Mouse (Mus musculus): ENCODE data around the gene Stradb. TPM values are rescaled to one million over a fixed set of nuclear protein-coding genes. Genes with fewer than 3 reads are reported as not detected.
A peak's percentile ranks its signal among the peaks of the same experiment; 100 is the strongest.

Stradb gene
- polyA plus RNA-seq, 1 experiment: 40.5 TPM

GRCm38 (mm10) chr1:58959682-58960081 lies 13.6 kb upstream of the Stradb start:
- no peak overlapping the region for H3K4me3 ChIP-seq (ENCODE audit: insufficient read depth, low read length)
- peaks cover 3% of the 10 kb centered on the region; the same call in 1 of the 2 replicates for H3K4me1 ChIP-seq (ENCODE audit: control insufficient read depth, insufficient read depth, low read length)
- H3K27ac ChIP-seq (ENCODE audit: insufficient read depth, low read length): no peak overlapping the region
- no peak for TF ChIP-seq CTCF (IDR thresholded peaks at IDR 0.05; ENCODE audit: extremely low read depth, insufficient read depth, low read length)
- no peak for TF ChIP-seq POLR2A (IDR thresholded peaks at IDR 0.05; ENCODE audit: extremely low read depth, insufficient read depth, low read length)

DNA sequence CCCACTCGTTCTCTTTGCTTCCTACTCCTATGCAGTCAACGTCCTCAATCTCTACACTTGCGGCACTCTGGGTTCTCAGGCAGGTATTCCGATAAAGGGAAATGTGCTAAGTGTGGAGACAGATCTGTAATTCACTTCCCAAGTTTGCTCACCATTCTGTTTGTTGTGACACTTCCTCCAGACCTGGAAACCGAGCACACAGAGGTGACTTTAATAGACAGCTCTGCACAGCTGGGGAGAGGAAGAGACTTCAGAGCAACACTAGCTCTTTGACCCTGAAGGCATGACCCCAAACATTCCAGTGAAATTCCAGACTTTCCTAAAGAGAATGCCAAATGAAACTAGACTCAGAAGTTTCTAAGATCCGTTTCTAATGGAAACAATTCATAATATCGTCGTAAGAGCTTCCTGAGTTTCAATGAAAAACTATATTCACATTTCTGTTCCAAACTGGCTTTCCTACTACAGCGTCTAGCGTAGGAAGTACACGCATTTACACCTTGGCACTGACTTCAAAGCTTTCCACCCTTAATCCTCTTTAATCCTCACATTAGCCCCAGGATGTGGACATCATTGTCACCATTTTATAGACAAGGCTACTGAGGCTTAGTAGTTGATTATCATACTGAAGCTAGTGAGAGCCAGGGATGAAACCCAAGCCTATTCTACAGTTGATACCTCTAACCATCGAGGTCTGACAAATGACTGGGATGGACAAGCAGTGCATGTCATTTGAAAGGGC lies 12.0 kb upstream of the Stradb start:
- Histone ChIP-seq H3K4me1 (ENCODE audit: control insufficient read depth, insufficient read depth, low read length) (peaks cover 3% of the 10 kb centered on the region; the same call in 1 of the 2 replicates), H3K4me3 (ENCODE audit: insufficient read depth, low read length) (no peak overlapping the region), H3K27ac (ENCODE audit: insufficient read depth, low read length) (no peak overlapping the region)
- no peak for TF ChIP-seq POLR2A (IDR thresholded peaks at IDR 0.05; ENCODE audit: extremely low read depth, insufficient read depth, low read length)
- no peak for TF ChIP-seq CTCF (IDR thresholded peaks at IDR 0.05; ENCODE audit: extremely low read depth, insufficient read depth, low read length)

GRCm38 (mm10) chr1:58962418-58962817 lies 10.9 kb upstream of the Stradb start:
- Histone ChIP-seq H3K4me1 (ENCODE audit: control insufficient read depth, insufficient read depth, low read length) (peaks cover 3% of the 10 kb centered on the region; the same call in 1 of the 2 replicates), H3K4me3 (ENCODE audit: insufficient read depth, low read length) (no peak overlapping the region), H3K27ac (ENCODE audit: insufficient read depth, low read length) (no peak overlapping the region)
- TF ChIP-seq CTCF (IDR thresholded peaks at IDR 0.05; ENCODE audit: extremely low read depth, insufficient read depth, low read length) (no peak), POLR2A (IDR thresholded peaks at IDR 0.05; ENCODE audit: extremely low read depth, insufficient read depth, low read length) (no peak)

- H3K4me1 ChIP-seq (ENCODE audit: control insufficient read depth, insufficient read depth, low read length): peaks cover 2% of the 10 kb centered on the region; the same call in 1 of the 2 replicates
- TF ChIP-seq POLR2A (IDR thresholded peaks at IDR 0.05; ENCODE audit: extremely low read depth, insufficient read depth, low read length) (no peak), CTCF (IDR thresholded peaks at IDR 0.05; ENCODE audit: extremely low read depth, insufficient read depth, low read length) (no peak)
- H3K27ac ChIP-seq (ENCODE audit: insufficient read depth, low read length): no peak overlapping the region
- H3K4me3 ChIP-seq (ENCODE audit: insufficient read depth, low read length): no peak overlapping the region
These were observed 10.5 kb upstream of the Stradb start for GRCm38 (mm10) chr1:58962865-58963264.

GRCm38 (mm10) chr1:58967534-58967933 lies 5.8 kb upstream of the Stradb start:
- H3K27ac ChIP-seq (ENCODE audit: insufficient read depth, low read length): no peak overlapping the region
- TF ChIP-seq POLR2A (IDR thresholded peaks at IDR 0.05; ENCODE audit: extremely low read depth, insufficient read depth, low read length) (no peak), CTCF (IDR thresholded peaks at IDR 0.05; ENCODE audit: extremely low read depth, insufficient read depth, low read length) (no peak)
- no peak overlapping the region for H3K4me3 ChIP-seq (ENCODE audit: insufficient read depth, low read length)
- peaks cover 7% of the 10 kb centered on the region for H3K4me1 ChIP-seq (ENCODE audit: control insufficient read depth, insufficient read depth, low read length)

- no peak overlapping the region for H3K4me3 ChIP-seq (ENCODE audit: insufficient read depth, low read length)
- TF ChIP-seq CTCF (IDR thresholded peaks at IDR 0.05; ENCODE audit: extremely low read depth, insufficient read depth, low read length): no peak
- no peak for TF ChIP-seq POLR2A (IDR thresholded peaks at IDR 0.05; ENCODE audit: extremely low read depth, insufficient read depth, low read length)
- no peak overlapping the region for H3K27ac ChIP-seq (ENCODE audit: insufficient read depth, low read length)
- peaks cover 7% of the 10 kb centered on the region for H3K4me1 ChIP-seq (ENCODE audit: control insufficient read depth, insufficient read depth, low read length)
These were observed 3.3 kb upstream of the Stradb start for GRCm38 (mm10) chr1:58970054-58970453.

DNA sequence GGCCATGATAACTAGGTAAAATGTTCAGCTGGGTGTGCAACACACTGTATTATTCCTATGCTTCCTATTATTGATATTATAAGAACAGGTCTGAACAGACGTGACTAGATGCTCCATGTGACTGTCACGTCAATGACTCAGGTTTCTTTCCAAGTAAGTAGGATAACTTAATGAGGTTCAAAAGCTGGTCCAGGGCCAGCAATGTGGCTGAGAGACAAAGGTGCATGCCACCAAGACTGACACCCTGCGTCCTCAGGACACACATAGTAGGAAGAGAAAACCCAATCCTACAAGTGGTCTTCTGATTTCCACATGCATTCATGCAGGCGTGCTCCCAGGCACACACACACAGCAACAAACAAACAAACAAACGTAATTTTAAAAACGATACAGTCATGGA lies 2.2 kb upstream of the Stradb start:
- Histone ChIP-seq H3K27ac (ENCODE audit: insufficient read depth, low read length) (no peak overlapping the region), H3K4me3 (ENCODE audit: insufficient read depth, low read length) (no peak overlapping the region), H3K4me1 (ENCODE audit: control insufficient read depth, insufficient read depth, low read length) (peaks cover 7% of the 10 kb centered on the region)
- no peak for TF ChIP-seq CTCF (IDR thresholded peaks at IDR 0.05; ENCODE audit: extremely low read depth, insufficient read depth, low read length)
- TF ChIP-seq POLR2A (IDR thresholded peaks at IDR 0.05; ENCODE audit: extremely low read depth, insufficient read depth, low read length): no peak

DNA sequence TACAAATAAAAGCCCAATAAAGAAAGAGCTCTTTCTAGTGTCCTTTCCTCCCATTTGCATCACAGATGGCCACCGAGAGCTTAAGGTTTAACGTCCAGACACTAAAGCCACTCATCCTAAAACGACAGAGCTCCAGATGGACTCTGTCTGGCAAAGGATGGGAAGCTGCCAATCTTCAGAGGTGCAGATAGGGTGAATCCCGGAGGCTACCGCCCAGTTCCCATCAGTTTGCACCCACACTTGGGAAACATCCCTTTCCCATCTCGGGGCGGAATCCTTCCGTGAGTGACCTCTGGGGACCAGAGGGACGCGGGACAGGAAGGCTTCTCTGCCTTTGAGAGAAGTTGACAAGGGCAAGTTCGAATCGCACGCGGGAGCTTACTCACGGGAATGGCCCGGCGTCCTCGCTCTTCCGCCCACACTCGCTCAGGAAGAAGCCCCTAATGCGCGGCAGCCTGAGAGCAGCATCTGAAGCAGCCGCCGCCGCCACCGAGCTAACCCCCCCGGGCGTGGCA lies 414 bp upstream of the Stradb start:
- Histone ChIP-seq H3K4me1 (ENCODE audit: control insufficient read depth, insufficient read depth, low read length) (peaks cover 7% of the 10 kb centered on the region), H3K4me3 (ENCODE audit: insufficient read depth, low read length) (peak overlapping the region; percentile 99), H3K27ac (ENCODE audit: insufficient read depth, low read length) (peak overlapping the region; percentile 85)
- TF ChIP-seq CTCF (IDR thresholded peaks at IDR 0.05; ENCODE audit: extremely low read depth, insufficient read depth, low read length): no peak
- TF ChIP-seq POLR2A (IDR thresholded peaks at IDR 0.05; ENCODE audit: extremely low read depth, insufficient read depth, low read length): no peak

DNA sequence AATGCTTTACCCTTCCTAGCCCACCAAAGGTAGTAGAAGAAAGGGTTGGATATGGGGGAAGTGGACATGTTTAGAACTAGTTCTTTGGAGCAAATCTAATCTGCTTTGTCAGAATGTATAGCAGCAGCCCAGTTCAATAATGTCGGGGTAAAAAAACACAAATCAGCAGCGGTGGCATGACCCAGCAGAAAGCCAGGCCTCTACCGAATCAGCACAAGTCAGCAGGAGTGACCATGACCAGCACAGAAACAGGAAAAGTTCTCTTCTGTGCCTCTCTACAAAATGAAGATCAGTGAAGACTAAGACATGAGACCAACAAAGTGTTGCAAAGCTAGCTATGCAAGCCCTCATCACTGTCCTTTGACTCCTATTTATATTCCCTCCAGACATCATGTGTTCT lies 9.0 kb downstream of the Stradb start:
- TF ChIP-seq POLR2A (IDR thresholded peaks at IDR 0.05; ENCODE audit: extremely low read depth, insufficient read depth, low read length) (no peak), CTCF (IDR thresholded peaks at IDR 0.05; ENCODE audit: extremely low read depth, insufficient read depth, low read length) (no peak)
- Histone ChIP-seq H3K4me1 (ENCODE audit: control insufficient read depth, insufficient read depth, low read length) (no peaks in the 10 kb centered on the region; the same call in 1 of the 2 replicates), H3K27ac (ENCODE audit: insufficient read depth, low read length) (no peak overlapping the region), H3K4me3 (ENCODE audit: insufficient read depth, low read length) (no peak overlapping the region)

DNA sequence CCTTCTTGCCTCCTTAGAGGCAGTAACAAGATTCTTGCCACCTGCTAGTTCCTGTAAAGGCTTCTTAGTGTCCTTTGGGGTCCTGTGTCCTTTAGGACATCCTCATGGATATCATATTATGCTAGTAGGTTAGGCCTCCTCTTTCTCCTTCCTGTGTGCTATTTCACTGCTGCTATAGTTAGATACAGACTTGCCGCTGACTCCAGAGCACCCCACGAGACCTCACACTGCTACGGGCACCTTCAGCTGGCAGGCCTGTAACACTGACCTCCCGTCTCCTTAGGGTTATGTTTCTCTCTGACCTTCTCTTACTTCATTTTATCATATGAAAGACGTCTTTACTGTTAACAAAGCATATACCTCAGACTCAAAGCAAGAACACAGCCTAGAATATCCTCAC lies 11.3 kb downstream of the Stradb start:
- TF ChIP-seq CTCF (IDR thresholded peaks at IDR 0.05; ENCODE audit: extremely low read depth, insufficient read depth, low read length): no peak
- no peak for TF ChIP-seq POLR2A (IDR thresholded peaks at IDR 0.05; ENCODE audit: extremely low read depth, insufficient read depth, low read length)
- Histone ChIP-seq H3K4me3 (ENCODE audit: insufficient read depth, low read length) (no peak overlapping the region), H3K27ac (ENCODE audit: insufficient read depth, low read length) (no peak overlapping the region), H3K4me1 (ENCODE audit: control insufficient read depth, insufficient read depth, low read length) (no peaks in the 10 kb centered on the region; the same call in 1 of the 2 replicates)
